Mouse (Mus musculus) hindbrain, postnatal 0 days (tissue): Measurements from ENCODE around the gene Ubap2. TPM values are rescaled to one million over a fixed set of nuclear protein-coding genes. Genes with fewer than 3 reads are reported as not detected.

ENCODE experiments used
- ATAC-seq: fragments of 200-750 bp; cut with Nextera tagmentation; 2 replicates; pipeline ENCODE4 v1.8.0; 2017; ENCODE audit warnings: mild to moderate bottlenecking, moderate TSS enrichment, moderate library complexity
- DNase-seq: peaks from one replicate; pipeline ENCODE4 v3.0.0-alpha.2; 2015; ENCODE audit warnings: low spot score
- H3K27ac ChIP-seq: fragments of 300-500 bp; sonication (generic); 2 replicates; pipeline ENCODE4 v1.5.1; 2014; ENCODE audit warnings: mild to moderate bottlenecking
- H3K27me3 ChIP-seq: fragments of 300-500 bp; sonication (generic); 2 replicates; pipeline ENCODE4 v1.6.1; 2014; ENCODE audit warnings: low read length, mixed read lengths; ENCODE audit not compliant: insufficient read depth
- H3K36me3 ChIP-seq: fragments of 300-500 bp; sonication (generic); 2 replicates; pipeline ENCODE4 v1.6.1; 2014; ENCODE audit warnings: low read length, mixed read lengths; ENCODE audit not compliant: insufficient read depth
- H3K4me1 ChIP-seq: fragments of 300-500 bp; sonication (generic); 2 replicates; pipeline ENCODE4 v1.6.1; 2014; ENCODE audit warnings: antibody characterized with exemption, low read length, mixed read lengths; ENCODE audit not compliant: insufficient read depth
- H3K4me2 ChIP-seq: fragments of 300-500 bp; sonication (generic); 2 replicates; pipeline ENCODE4 v1.6.1; 2014; ENCODE audit warnings: low read depth, mild to moderate bottlenecking, low read length, moderate library complexity, mixed read lengths
- H3K4me3 ChIP-seq: fragments of 300-500 bp; sonication (generic); 2 replicates; pipeline ENCODE4 v1.5.1; 2014; ENCODE audit warnings: low read length
- H3K9ac ChIP-seq: fragments of 300-500 bp; sonication (generic); replicated peaks from 2 replicates; pipeline ENCODE4 v1.6.1; 2014; ENCODE audit warnings: mild to moderate bottlenecking, low read length, moderate library complexity, mixed read lengths
- H3K9me3 ChIP-seq: fragments of 300-500 bp; sonication (generic); 2 replicates; pipeline ENCODE4 v1.6.1; 2016; ENCODE audit warnings: low read length, mixed read lengths
- CTCF ChIP-seq: IDR thresholded peaks from 2 replicates; pipeline ENCODE4 v1.5.1; 2016; ENCODE audit warnings: antibody characterized with exemption, control low read depth, low read depth
- WGBS: fragments of 180-500 bp; shearing (Covaris S2); extraction: QIAGEN DNeasy Blood & Tissue Kit; methylation state at CpG from one replicate; pipeline ENCODE4 v1.1.7; 2014; 5-methylcytosine and 5-hydroxymethylcytosine counted together
- polyA plus RNA-seq: library from polyadenylated mRNA; unstranded; fragments of >200 nt; fragmentation: Nextera tagmentation; extraction: Ambion mirVana; gene quantifications from 2 replicates; pipeline ENCODE4 v1.2.1, GENCODE M21; 2015
- total RNA-seq: library from RNA; depleted of rRNA; stranded (reverse); fragments of >200 nt; gene quantifications from 2 replicates; pipeline ENCODE4 v1.2.3, GENCODE M21; 2014; rRNA removed

Gene Ubap2
- total and polyA plus RNA-seq, 2 experiments from 2014 or later, result 31.0 to 33.8 TPM

- Histone ChIP-seq H3K9ac (no peak overlapping the region), H3K4me2 (no peak overlapping the region), H3K4me3 (no peak overlapping the region), H3K4me1 (no peaks in the 10 kb centered on the region), H3K27ac (no peak overlapping the region), H3K36me3 (no peaks in the 10 kb centered on the region), H3K9me3 (no peaks in the 10 kb centered on the region), H3K27me3 (no peaks in the 10 kb centered on the region)
- 87% methylated on average over 7 of the region's 7 CpGs for WGBS
- no peak for TF ChIP-seq CTCF
- DNase-seq, result no peak
- ATAC-seq, result no peak
Measured at GRCm38 (mm10) chr4:41151186-41151585, 123.8 kb downstream of the Ubap2 start.

- 74% methylated on average over 3 of the region's 3 CpGs for WGBS
- no peak for DNase-seq
- H3K36me3 ChIP-seq, result no peaks in the 10 kb centered on the region
- TF ChIP-seq CTCF, result no peak
- H3K4me3 ChIP-seq, result no peak overlapping the region
- no peaks in the 10 kb centered on the region for H3K4me1 ChIP-seq
- H3K9me3 ChIP-seq, result no peaks in the 10 kb centered on the region
- H3K27ac ChIP-seq, result no peak overlapping the region
- ATAC-seq, result no peak
- H3K9ac ChIP-seq, result no peak overlapping the region
- H3K4me2 ChIP-seq, result no peak overlapping the region
- no peaks in the 10 kb centered on the region for H3K27me3 ChIP-seq
Measured at GRCm38 (mm10) chr4:41149891-41150290, 125.1 kb downstream of the Ubap2 start.

Other genes with a start within 250 kb of the Ubap2 start
- gene Aqp7, start 227.0 kb downstream of the Ubap2 start, total RNA-seq, result not detected in 2 replicates
- gene Aqp7, start 227.0 kb downstream of the Ubap2 start, polyA plus RNA-seq, result 0.06 TPM in 1 of 2 replicates, not detected in the other
- gene Aqp3, start 177.0 kb downstream of the Ubap2 start, total RNA-seq, result 0.16 and 0.65 TPM in 2 replicates
- gene Aqp3, start 177.0 kb downstream of the Ubap2 start, polyA plus RNA-seq, result 0.19 and 0.29 TPM in 2 replicates
- 67.2 and 70.2 TPM in 2 replicates for gene Nol6, start 150.7 kb downstream of the Ubap2 start, total RNA-seq
- gene Nol6, start 150.7 kb downstream of the Ubap2 start, polyA plus RNA-seq, result 28.4 and 32.4 TPM in 2 replicates
- gene Ube2r2, start 139.4 kb downstream of the Ubap2 start, total RNA-seq, result 27.2 and 30.2 TPM in 2 replicates
- gene Ube2r2, start 139.4 kb downstream of the Ubap2 start, polyA plus RNA-seq, result 47.5 and 47.9 TPM in 2 replicates
- 64.0 and 64.3 TPM in 2 replicates for gene Dcaf12, start 39.7 kb upstream of the Ubap2 start, total RNA-seq
- gene Dcaf12, start 39.7 kb upstream of the Ubap2 start, polyA plus RNA-seq, result 51.0 and 53.0 TPM in 2 replicates
- 31.1 TPM in 2 replicates for gene Ubap1, start 73.9 kb upstream of the Ubap2 start, total RNA-seq
- 54.8 and 57.6 TPM in 2 replicates for gene Ubap1, start 73.9 kb upstream of the Ubap2 start, polyA plus RNA-seq
- 4.2 and 4.8 TPM in 2 replicates for gene Kif24, start 189.7 kb upstream of the Ubap2 start, total RNA-seq
- gene Kif24, start 189.7 kb upstream of the Ubap2 start, polyA plus RNA-seq, result 2.3 and 2.7 TPM in 2 replicates
- 29.2 and 40.7 TPM in 2 replicates for gene Nudt2, start 190.0 kb upstream of the Ubap2 start, total RNA-seq
- gene Nudt2, start 190.0 kb upstream of the Ubap2 start, polyA plus RNA-seq, result 68.6 and 71.6 TPM in 2 replicates
- gene AI464131, start 227.9 kb upstream of the Ubap2 start, total RNA-seq, result 62.4 and 69.9 TPM in 2 replicates
- 22.0 and 22.9 TPM in 2 replicates for gene AI464131, start 227.9 kb upstream of the Ubap2 start, polyA plus RNA-seq
- gene 1110017D15Rik, start 242.2 kb upstream of the Ubap2 start, total RNA-seq, result 2.3 and 9.9 TPM in 2 replicates
- gene 1110017D15Rik, start 242.2 kb upstream of the Ubap2 start, polyA plus RNA-seq, result 19.9 and 21.4 TPM in 2 replicates